Comparison of ENCODE assay signal across 35 mouse cellular contexts in genomic region chr7:131951131-131951530, GRCm38 (mm10). TPM values are rescaled to one million over a fixed set of nuclear protein-coding genes. Genes with fewer than 3 reads are reported as not detected.
"Had no signal": no experiment of that assay in that cellular context is flagged by ENCODE, and none has a peak within 500 bp of the region (broad histone marks: within the 10 kb centered on the region; RNA-seq: fewer than 3 reads in every experiment).

No protein-coding gene starts in this region.

- DNase-seq: gastrocnemius, postnatal 14 days; gastrocnemius, postnatal 36 days; heart, adult 11 months; heart, adult 2 months; heart, postnatal 10 days; heart, postnatal 36 days; kidney, adult 11 months; kidney, adult 2 months; kidney, adult 9 months; kidney, postnatal 14 days; kidney, postnatal 36 days; layer of hippocampus, adult 9-11 months; layer of hippocampus, postnatal 36 days; left cerebral cortex, postnatal 4 days had no signal

- ATAC-seq: hindbrain, postnatal 0 days; intestine, embryonic 16.5 days; liver, embryonic 12.5 days had no signal

- H3K4me3 ChIP-seq: heart, adult 2 months; heart, embryonic 12.5 days; hindbrain, embryonic 13.5 days; hindbrain, embryonic 15.5 days; kidney, embryonic 15.5 days; limb, embryonic 13.5 days; limb, embryonic 15.5 days; liver, embryonic 12.5 days had no signal

- H3K27ac ChIP-seq: heart, adult 2 months; hindbrain, embryonic 13.5 days; hindbrain, embryonic 15.5 days; hindbrain, postnatal 0 days; kidney, embryonic 15.5 days; kidney, postnatal 0 days; limb, embryonic 13.5 days; limb, embryonic 15.5 days; liver, embryonic 12.5 days; liver, embryonic 14.5 days had no signal

RNA-seq across cellular contexts. Expression of gene Gpr26, which starts 15.1 kb away (rescaled TPM):
- total RNA-seq: gastrocnemius, adult 18-20 months; gastrocnemius, adult 8-10 months; gastrocnemius, postnatal 14 days; gastrocnemius, postnatal 36 days; heart, adult 2 months; heart, postnatal 10 days; heart, postnatal 36 days; hematopoietic stem cell, adult 5-6 weeks; liver, adult 2 months had no signal
- polyA plus RNA-seq: gonadal fat pad, adult 2 months; heart, adult 2 months; heart, embryonic 12.5 days; heart, embryonic 14.5 days; heart, embryonic 16.5 days; intestine, embryonic 14.5 days; intestine, embryonic 16.5 days; kidney, adult 2 months; kidney, embryonic 15.5 days; kidney, postnatal 0 days; large intestine, adult 2 months; limb, embryonic 11.5 days; limb, embryonic 13.5 days; limb, embryonic 15.5 days; liver, adult 2 months; liver, embryonic 12.5 days; liver, embryonic 14.5 days had no signal
